Mouse (Mus musculus): ENCODE data around the gene Pmis2. TPM values are rescaled to one million over a fixed set of nuclear protein-coding genes. Genes with fewer than 3 reads are reported as not detected.

Pmis2 gene
- polyA plus RNA-seq, 1 experiment: not detected

- no peak for DNase-seq (ENCODE audit: low spot score)
Observed at GRCm38 (mm10) chr7:30633762-30634412, 37.5 kb downstream of the Pmis2 start.

GRCm38 (mm10) chr7:30629013-30629412 is 42.4 kb downstream of the Pmis2 start:
- no peak for DNase-seq (ENCODE audit: low spot score)

GRCm38 (mm10) chr7:30626647-30627046 is 44.8 kb downstream of the Pmis2 start:
- no peak for DNase-seq (ENCODE audit: low spot score)

GRCm38 (mm10) chr7:30625530-30626384 is 45.6 kb downstream of the Pmis2 start, which contains the start of gene Cox6b1:
Cox6b1 (minus strand) TSS chr7:30626151.
- DNase-seq (ENCODE audit: low spot score): peak; percentile 65

Other genes with a start within 250 kb of the Pmis2 start
- 1.8 and 2.0 TPM in 2 replicates for gene Nfkbid, start 249.9 kb downstream of the Pmis2 start, polyA plus RNA-seq (2012; rRNA removed)
- 4.2 and 4.5 TPM in 2 replicates for gene Aplp1, start 226.1 kb downstream of the Pmis2 start, polyA plus RNA-seq (2012; rRNA removed)
- gene Kirrel2, start 213.9 kb downstream of the Pmis2 start, polyA plus RNA-seq (2012; rRNA removed): not detected in 2 replicates
- gene Nphs1, start 213.3 kb downstream of the Pmis2 start, polyA plus RNA-seq (2012; rRNA removed): not detected in 2 replicates
- gene Prodh2, start 178.0 kb downstream of the Pmis2 start, polyA plus RNA-seq (2012; rRNA removed): not detected in 2 replicates
- gene Arhgap33, start 136.5 kb downstream of the Pmis2 start, polyA plus RNA-seq (2012; rRNA removed): 6.9 and 7.7 TPM in 2 replicates
- 342 and 444 TPM in 2 replicates for gene Hspb6, start 119.4 kb downstream of the Pmis2 start, polyA plus RNA-seq (2012; rRNA removed)
- gene Proser3, start 119.3 kb downstream of the Pmis2 start, polyA plus RNA-seq (2012; rRNA removed): 11.0 and 12.0 TPM in 2 replicates
- 33.8 and 36.5 TPM in 2 replicates for gene Lin37, start 111.8 kb downstream of the Pmis2 start, polyA plus RNA-seq (2012; rRNA removed)
- gene U2af1l4, start 108.3 kb downstream of the Pmis2 start, polyA plus RNA-seq (2012; rRNA removed): 69.1 and 74.1 TPM in 2 replicates
- gene Gm49396, start 108.3 kb downstream of the Pmis2 start, polyA plus RNA-seq (2012; rRNA removed): 2.8 and 5.1 TPM in 2 replicates
- 151 and 174 TPM in 2 replicates for gene Psenen, start 108.0 kb downstream of the Pmis2 start, polyA plus RNA-seq (2012; rRNA removed)
- gene Igflr1, start 106.2 kb downstream of the Pmis2 start, polyA plus RNA-seq (2012; rRNA removed): 3.6 and 4.9 TPM in 2 replicates
- gene Kmt2b, start 82.9 kb downstream of the Pmis2 start, polyA plus RNA-seq (2012; rRNA removed): 38.3 and 40.2 TPM in 2 replicates
- 1.8 and 2.4 TPM in 2 replicates for gene Zbtb32, start 72.7 kb downstream of the Pmis2 start, polyA plus RNA-seq (2012; rRNA removed)
- gene Upk1a, start 58.8 kb downstream of the Pmis2 start, polyA plus RNA-seq (2012; rRNA removed): 2,098 and 2,832 TPM in 2 replicates
- gene Cox6b1, start 45.5 kb downstream of the Pmis2 start, polyA plus RNA-seq (2012; rRNA removed): 703 and 875 TPM in 2 replicates
- not detected in 2 replicates for gene Etv2, start 35.8 kb downstream of the Pmis2 start, polyA plus RNA-seq (2012; rRNA removed)
- gene Rbm42, start 21.3 kb downstream of the Pmis2 start, polyA plus RNA-seq (2012; rRNA removed): 58.5 and 64.1 TPM in 2 replicates
- 9.4 and 13.2 TPM in 2 replicates for gene Haus5, start 6.6 kb downstream of the Pmis2 start, polyA plus RNA-seq (2012; rRNA removed)
- not detected in 2 replicates for gene 2200002J24Rik, start 27.3 kb upstream of the Pmis2 start, polyA plus RNA-seq (2012; rRNA removed)
- 0.03 TPM in 1 of 2 replicates, not detected in the other for gene Atp4a, start 40.6 kb upstream of the Pmis2 start, polyA plus RNA-seq (2012; rRNA removed)
- 97.6 and 129 TPM in 2 replicates for gene Tmem147, start 57.9 kb upstream of the Pmis2 start, polyA plus RNA-seq (2012; rRNA removed)
- not detected in 2 replicates for gene Gapdhs, start 72.1 kb upstream of the Pmis2 start, polyA plus RNA-seq (2012; rRNA removed)
- 17.9 and 21.2 TPM in 2 replicates for gene Sbsn, start 79.9 kb upstream of the Pmis2 start, polyA plus RNA-seq (2012; rRNA removed)
- gene Dmkn, start 92.2 kb upstream of the Pmis2 start, polyA plus RNA-seq (2012; rRNA removed): 9.8 and 16.2 TPM in 2 replicates
- gene Krtdap, start 116.3 kb upstream of the Pmis2 start, polyA plus RNA-seq (2012; rRNA removed): 29.5 and 47.2 TPM in 2 replicates
- gene Ffar2, start 152.2 kb upstream of the Pmis2 start, polyA plus RNA-seq (2012; rRNA removed): 0.46 and 0.55 TPM in 2 replicates
- not detected in 2 replicates for gene Ffar3, start 184.6 kb upstream of the Pmis2 start, polyA plus RNA-seq (2012; rRNA removed)
- gene Ffar1, start 190.0 kb upstream of the Pmis2 start, polyA plus RNA-seq (2012; rRNA removed): not detected in 2 replicates
- 0.49 and 0.58 TPM in 2 replicates for gene Cd22, start 208.7 kb upstream of the Pmis2 start, polyA plus RNA-seq (2012; rRNA removed)
- gene Mag, start 243.3 kb upstream of the Pmis2 start, polyA plus RNA-seq (2012; rRNA removed): 0.81 and 1.1 TPM in 2 replicates

Data from urinary bladder, adult 2 months (tissue).